Mouse (Mus musculus): ENCODE results near the gene Gm17720. TPM values are rescaled to one million over a fixed set of nuclear protein-coding genes. Genes with fewer than 3 reads are reported as not detected.

Gm17720 gene
- total and polyA plus RNA-seq, 3 experiments: not detected

- H3K4me1 ChIP-seq (ENCODE audit: control insufficient read depth in 1 of 2, insufficient read depth in 2 of 2): no peaks in the 10 kb centered on the region
- no peaks in the 10 kb centered on the region for H3K36me3 ChIP-seq (replicated peaks in 1 of 2; ENCODE audit: control insufficient read depth in 1 of 2, insufficient read depth in 1 of 2, low read length in 1 of 2)
- H3K27ac ChIP-seq (ENCODE audit: insufficient read depth, low read depth): no peak overlapping the region
- dilution Hi-C loops (cut with MboI; ENCODE audit: extremely low pct_ligation_motif_present, extremely low pct_unique_long_range_greater_than_20kb, low sequenced_read_pairs): no loop called here
- in situ Hi-C loops (cut with MboI; ENCODE audit: low pct_ligation_motif_present, low pct_unique_long_range_greater_than_20kb, low sequenced_read_pairs): loop anchor here (10.0 kb wide), 1 partner anchor 51 kb away; no protein-coding TSS in a partner anchor
- no peak overlapping the region for H3K4me2 ChIP-seq (ENCODE audit: insufficient read depth, low read depth, poor library complexity, severe bottlenecking)
- H3K9ac ChIP-seq (ENCODE audit: insufficient read depth, low read depth): no peak overlapping the region
- H3K27me3 ChIP-seq (replicated peaks): no peaks in the 10 kb centered on the region
- no peak for DNase-seq (ENCODE audit: extremely low read depth)
- H3K79me2 ChIP-seq (replicated peaks; ENCODE audit: control insufficient read depth, extremely low read depth, insufficient read depth, poor library complexity, severe bottlenecking): no peaks in the 10 kb centered on the region; the same call in 1 of the 2 replicates
- TF ChIP-seq ETS1 (conservative IDR thresholded peaks at IDR 0.05; ENCODE audit: low read depth, low read length) (no peak), EP300 (IDR thresholded peaks at IDR 0.05; ENCODE audit: low read length) (no peak), UBTF (IDR thresholded peaks at IDR 0.05; ENCODE audit: low read depth, low read length) (no peak), NELFE (IDR thresholded peaks at IDR 0.05; ENCODE audit: low read depth, low read length) (no peak), MAZ (IDR thresholded peaks at IDR 0.05; ENCODE audit: low read depth, low read length) (no peak), PAX5 (IDR thresholded peaks at IDR 0.05; ENCODE audit: low read length) (no peak), POLR2AphosphoS2 (IDR thresholded peaks at IDR 0.05; ENCODE audit: low read depth, low read length) (no peak), RAD21 (IDR thresholded peaks at IDR 0.05; ENCODE audit: low read depth, low read length) (no peak), MXI1 (IDR thresholded peaks at IDR 0.05; ENCODE audit: low read depth, low read length) (no peak), GABPA (IDR thresholded peaks at IDR 0.05; ENCODE audit: insufficient replicate concordance, low read depth, low read length) (no peak), KAT2A (IDR thresholded peaks at IDR 0.05; ENCODE audit: insufficient replicate concordance, low read length) (no peak), JUND (conservative IDR thresholded peaks at IDR 0.05; ENCODE audit: low read depth, low read length) (no peak), USF1 (IDR thresholded peaks at IDR 0.05; ENCODE audit: low read depth, low read length) (no peak), POLR2A (IDR thresholded peaks at IDR 0.05; ENCODE audit: low read depth, low read length) (no peak), SMC3 (IDR thresholded peaks at IDR 0.05; ENCODE audit: low read depth, low read length) (no peak), E2F4 (IDR thresholded peaks at IDR 0.05; ENCODE audit: insufficient replicate concordance, low read depth, low read length) (no peak), CHD1 (IDR thresholded peaks at IDR 0.05; ENCODE audit: low read depth, low read length) (no peak)
- no peak overlapping the region for H3K4me3 ChIP-seq (replicated peaks in 1 of 3; ENCODE audit: low read depth in 2 of 3, low read length in 2 of 3, poor library complexity in 1 of 3)
- peaks cover 10% of the 10 kb centered on the region for H3K9me3 ChIP-seq (replicated peaks; ENCODE audit: low read length)
Observed at GRCm38 (mm10) chr8:110065676-110066075, 36.9 kb downstream of the Gm17720 start.

- no peak overlapping the region for H3K4me2 ChIP-seq (ENCODE audit: insufficient read depth, low read depth, poor library complexity, severe bottlenecking)
- no peak overlapping the region for H3K9ac ChIP-seq (ENCODE audit: insufficient read depth, low read depth)
- no peaks in the 10 kb centered on the region for H3K36me3 ChIP-seq (replicated peaks in 1 of 2; ENCODE audit: control insufficient read depth in 1 of 2, insufficient read depth in 1 of 2, low read length in 1 of 2)
- peaks cover 10% of the 10 kb centered on the region for H3K9me3 ChIP-seq (replicated peaks; ENCODE audit: low read length)
- no peak overlapping the region for H3K4me3 ChIP-seq (replicated peaks in 1 of 3; ENCODE audit: low read depth in 2 of 3, low read length in 2 of 3, poor library complexity in 1 of 3)
- no peaks in the 10 kb centered on the region; the same call in 1 of the 2 replicates for H3K79me2 ChIP-seq (replicated peaks; ENCODE audit: control insufficient read depth, extremely low read depth, insufficient read depth, poor library complexity, severe bottlenecking)
- TF ChIP-seq NELFE (IDR thresholded peaks at IDR 0.05; ENCODE audit: low read depth, low read length): no peak
- no peak for TF ChIP-seq RAD21 (IDR thresholded peaks at IDR 0.05; ENCODE audit: low read depth, low read length)
- TF ChIP-seq MYC (IDR thresholded peaks at IDR 0.05; ENCODE audit: low read depth, low read length): no peak
- no peak for TF ChIP-seq RCOR1 (conservative IDR thresholded peaks at IDR 0.05; ENCODE audit: low read depth, low read length)
- no peak for TF ChIP-seq ELF1 (IDR thresholded peaks at IDR 0.05; ENCODE audit: low read depth, low read length)
- TF ChIP-seq MAX (IDR thresholded peaks at IDR 0.05; ENCODE audit: low read length): no peak
- no peak for TF ChIP-seq ZKSCAN1 (IDR thresholded peaks at IDR 0.05; ENCODE audit: borderline replicate concordance, low read depth, low read length)
- no peak for TF ChIP-seq JUND (conservative IDR thresholded peaks at IDR 0.05; ENCODE audit: low read depth, low read length)
- TF ChIP-seq GABPA (IDR thresholded peaks at IDR 0.05; ENCODE audit: insufficient replicate concordance, low read depth, low read length): no peak
- no peak for TF ChIP-seq KAT2A (IDR thresholded peaks at IDR 0.05; ENCODE audit: insufficient replicate concordance, low read length)
- TF ChIP-seq POLR2A (IDR thresholded peaks at IDR 0.05; ENCODE audit: low read depth, low read length): no peak
- TF ChIP-seq MXI1 (IDR thresholded peaks at IDR 0.05; ENCODE audit: low read depth, low read length): no peak
- TF ChIP-seq ZMIZ1 (IDR thresholded peaks at IDR 0.05; ENCODE audit: low read depth, low read length): no peak
- TF ChIP-seq ETS1 (conservative IDR thresholded peaks at IDR 0.05; ENCODE audit: low read depth, low read length): no peak
- TF ChIP-seq BHLHE40 (IDR thresholded peaks at IDR 0.05; ENCODE audit: low read depth, low read length): no peak
- TF ChIP-seq MEF2A (IDR thresholded peaks at IDR 0.05; ENCODE audit: borderline replicate concordance, low read depth, low read length): no peak
- DNase-seq (ENCODE audit: extremely low read depth): no peak
- dilution Hi-C loops (cut with MboI; ENCODE audit: extremely low pct_ligation_motif_present, extremely low pct_unique_long_range_greater_than_20kb, low sequenced_read_pairs) (no loop called here), in situ Hi-C loops (cut with MboI; ENCODE audit: low pct_ligation_motif_present, low pct_unique_long_range_greater_than_20kb, low sequenced_read_pairs) (loop anchor here (10.0 kb wide), 1 partner anchor 50 kb away; no protein-coding TSS in a partner anchor)
- H3K27ac ChIP-seq (ENCODE audit: insufficient read depth, low read depth): no peak overlapping the region
- H3K4me1 ChIP-seq (ENCODE audit: control insufficient read depth in 1 of 2, insufficient read depth in 2 of 2): no peaks in the 10 kb centered on the region
- no peaks in the 10 kb centered on the region for H3K27me3 ChIP-seq (replicated peaks)
Observed at GRCm38 (mm10) chr8:110064606-110065365, 37.8 kb downstream of the Gm17720 start.

Data from CH12.LX (cell line).